In the genomic region with DNA sequence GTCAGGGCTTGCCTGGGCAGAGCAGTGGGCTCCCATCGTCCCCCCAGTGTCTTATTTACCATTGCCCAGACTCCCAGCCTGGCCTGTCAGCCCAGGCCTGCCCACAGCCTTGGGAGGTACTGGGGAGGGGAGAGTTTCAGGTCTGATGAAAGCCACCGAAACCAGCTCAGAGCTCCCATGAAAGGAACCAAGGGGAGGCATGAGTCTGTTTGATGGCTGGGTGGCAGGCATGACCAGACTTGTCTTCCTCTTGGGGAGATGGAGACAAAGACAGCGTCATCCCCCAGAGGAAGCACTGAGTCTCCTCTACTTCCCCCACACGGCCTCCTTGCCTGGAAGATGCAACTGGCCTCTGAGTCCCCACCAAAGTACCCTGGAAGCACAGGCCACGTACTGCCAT, we compare ENCODE assay signal across 12 mouse cellular contexts.
DNase-seq lines count a peak whose midpoint lies in the region; ATAC-seq and TF ChIP-seq lines count a peak whose summit lies in the region.
"Had no signal": no experiment of that assay in that cellular context is flagged by ENCODE, and none has a peak within 500 bp of the region (broad histone marks: within the 10 kb centered on the region; RNA-seq: fewer than 3 reads in every experiment).

No protein-coding gene starts in this region.

- H3K9ac ChIP-seq in lung, embryonic 15.5 days, result no peak overlapping the region
- H3K9ac ChIP-seq in embryonic facial prominence, embryonic 11.5 days (replicated peaks; ENCODE audit: low read length), result no peak overlapping the region
- H3K9ac ChIP-seq in limb, embryonic 14.5 days (ENCODE audit: low read depth, low read length, severe bottlenecking), result no peak overlapping the region
- peak overlapping the region; percentile 27; the same call in 1 of the 2 replicates for H3K9ac ChIP-seq in stomach, embryonic 16.5 days (ENCODE audit: low read length)
- no peak overlapping the region for H3K9ac ChIP-seq in liver, embryonic 12.5 days
- H3K9ac ChIP-seq: heart, embryonic 12.5 days; hindbrain, embryonic 13.5 days; liver, embryonic 14.5 days had no signal

- H3K27me3 ChIP-seq in lung, embryonic 15.5 days, result no peaks in the 10 kb centered on the region
- H3K27me3 ChIP-seq in embryonic facial prominence, embryonic 11.5 days (ENCODE audit: control insufficient read depth, insufficient read depth, low read length), result no peaks in the 10 kb centered on the region
- no peaks in the 10 kb centered on the region for H3K27me3 ChIP-seq in limb, embryonic 14.5 days (ENCODE audit: control insufficient read depth, insufficient read depth, low read length)
- no peaks in the 10 kb centered on the region for H3K27me3 ChIP-seq in stomach, embryonic 16.5 days (ENCODE audit: control insufficient read depth, insufficient read depth, low read length)
- H3K27me3 ChIP-seq in liver, embryonic 12.5 days (replicated peaks), result peaks cover 18% of the 10 kb centered on the region

- H3K36me3 ChIP-seq in lung, embryonic 15.5 days, result no peaks in the 10 kb centered on the region
- no peaks in the 10 kb centered on the region for H3K36me3 ChIP-seq in embryonic facial prominence, embryonic 11.5 days (replicated peaks; ENCODE audit: control insufficient read depth, insufficient read depth, low read depth, low read length)
- H3K36me3 ChIP-seq in limb, embryonic 14.5 days (ENCODE audit: control insufficient read depth, insufficient read depth, low read length), result no peaks in the 10 kb centered on the region
- no peaks in the 10 kb centered on the region for H3K36me3 ChIP-seq in stomach, embryonic 16.5 days (ENCODE audit: control insufficient read depth, insufficient read depth, low read length)
- no peaks in the 10 kb centered on the region for H3K36me3 ChIP-seq in liver, embryonic 12.5 days
- H3K36me3 ChIP-seq: heart, embryonic 12.5 days; hindbrain, embryonic 13.5 days had no signal

- H3K9me3 ChIP-seq in lung, embryonic 15.5 days, result no peaks in the 10 kb centered on the region
- H3K9me3 ChIP-seq in embryonic facial prominence, embryonic 11.5 days (replicated peaks; ENCODE audit: control insufficient read depth, low read length), result no peaks in the 10 kb centered on the region
- no peaks in the 10 kb centered on the region for H3K9me3 ChIP-seq in limb, embryonic 14.5 days (ENCODE audit: control insufficient read depth, low read length)
- no peaks in the 10 kb centered on the region for H3K9me3 ChIP-seq in stomach, embryonic 16.5 days (replicated peaks; ENCODE audit: control insufficient read depth, low read length)
- no peaks in the 10 kb centered on the region for H3K9me3 ChIP-seq in liver, embryonic 12.5 days (replicated peaks)
- H3K9me3 ChIP-seq: heart, embryonic 12.5 days; hindbrain, embryonic 13.5 days had no signal

- TF ChIP-seq POLR2A in limb, embryonic 14.5 days (IDR thresholded peaks at IDR 0.05; ENCODE audit: borderline replicate concordance, extremely low read depth, insufficient read depth, insufficient read length), result no peak

- H3K4me3 ChIP-seq in lung, embryonic 15.5 days, result no peak overlapping the region
- no peak overlapping the region for H3K4me3 ChIP-seq in embryonic facial prominence, embryonic 11.5 days (ENCODE audit: low read depth, low read length)
- H3K4me3 ChIP-seq in limb, embryonic 14.5 days (replicated peaks; ENCODE audit: low read length), result no peak overlapping the region
- H3K4me3 ChIP-seq in stomach, embryonic 16.5 days (replicated peaks; ENCODE audit: low read length), result no peak overlapping the region
- no peak overlapping the region for H3K4me3 ChIP-seq in liver, embryonic 12.5 days
- H3K4me3 ChIP-seq: heart, embryonic 12.5 days; hindbrain, embryonic 13.5 days had no signal

- no peak overlapping the region for H3K4me2 ChIP-seq in lung, embryonic 15.5 days
- H3K4me2 ChIP-seq in embryonic facial prominence, embryonic 11.5 days (ENCODE audit: low read depth, low read length), result no peak overlapping the region
- H3K4me2 ChIP-seq in limb, embryonic 14.5 days (replicated peaks; ENCODE audit: low read depth, low read length, severe bottlenecking), result no peak overlapping the region
- no peak overlapping the region for H3K4me2 ChIP-seq in stomach, embryonic 16.5 days (ENCODE audit: low read depth, low read length)
- no peak overlapping the region for H3K4me2 ChIP-seq in liver, embryonic 12.5 days
- H3K4me2 ChIP-seq: heart, embryonic 12.5 days; hindbrain, embryonic 13.5 days had no signal

- 0 out of 2 replicates have a peak overlapping the region, but pooled peaks have one; percentile 7 for H3K27ac ChIP-seq in lung, embryonic 15.5 days
- no peak overlapping the region for H3K27ac ChIP-seq in embryonic facial prominence, embryonic 11.5 days (replicated peaks; ENCODE audit: low read depth, low read length)
- H3K27ac ChIP-seq in limb, embryonic 14.5 days (replicated peaks; ENCODE audit: low read depth, low read length), result 0 out of 2 replicates have a peak overlapping the region, but pooled peaks have one; percentile 8
- H3K27ac ChIP-seq in stomach, embryonic 16.5 days (ENCODE audit: low read length), result peak overlapping the region; percentile 95
- H3K27ac ChIP-seq in liver, embryonic 12.5 days, result no peak overlapping the region
- H3K27ac ChIP-seq: hindbrain, embryonic 13.5 days; liver, embryonic 14.5 days had no signal

- WGBS in lung, embryonic 15.5 days, result 75% methylated on average over 5 of the region's 5 CpGs
- 49% methylated on average over 5 of the region's 5 CpGs for WGBS in embryonic facial prominence, embryonic 11.5 days
- 62% methylated on average over 5 of the region's 5 CpGs for WGBS in limb, embryonic 14.5 days
- 64% methylated on average over 5 of the region's 5 CpGs for WGBS in stomach, embryonic 16.5 days
- WGBS in liver, embryonic 12.5 days (ENCODE audit: insufficient replicate concordance), result 32% methylated on average over 5 of the region's 5 CpGs

- no peak for DNase-seq in lung, postnatal 10 days
- peak; percentile 38 for DNase-seq in embryonic facial prominence, embryonic 11.5 days (ENCODE audit: low spot score)
- peak; percentile 37 for DNase-seq in limb, embryonic 14.5 days (ENCODE audit: low spot score)
- no peak for DNase-seq in layer of hippocampus, adult 8-10 months (ENCODE audit: low spot score in 2 of 2)
- DNase-seq: cerebellum, adult 11 months; kidney, adult 2 months had no signal

- H3K4me1 ChIP-seq in lung, embryonic 15.5 days, result peaks cover 41% of the 10 kb centered on the region
- H3K4me1 ChIP-seq in embryonic facial prominence, embryonic 11.5 days (ENCODE audit: control insufficient read depth, insufficient read depth, low read length), result 0 out of 2 replicates have a peak, but pooled peaks cover 3% of the 10 kb centered on the region
- H3K4me1 ChIP-seq in limb, embryonic 14.5 days (ENCODE audit: control insufficient read depth, insufficient read depth, low read length), result peaks cover 26% of the 10 kb centered on the region
- peaks cover 19% of the 10 kb centered on the region for H3K4me1 ChIP-seq in stomach, embryonic 16.5 days (ENCODE audit: control insufficient read depth, insufficient read depth, low read length)
- peaks cover 28% of the 10 kb centered on the region for H3K4me1 ChIP-seq in liver, embryonic 12.5 days

- ATAC-seq in lung, embryonic 15.5 days (ENCODE audit: borderline replicate concordance, extremely low read depth, low FRiP score, low TSS enrichment), result no peak
- ATAC-seq in embryonic facial prominence, embryonic 11.5 days (replicated peaks; ENCODE audit: insufficient number of reproducible peaks, low FRiP score, low TSS enrichment, low read depth), result no peak
- no peak for ATAC-seq in limb, embryonic 14.5 days (ENCODE audit: low FRiP score, low read depth)
- ATAC-seq in stomach, embryonic 16.5 days (ENCODE audit: insufficient read depth, low FRiP score), result no peak
- ATAC-seq in liver, embryonic 12.5 days, result no peak

Comparison
In these comparisons a context has a peak if more than half of its experiments do, and no peak if none do; other contexts are left out.
1. H3K27ac ChIP-seq: peak in lung, embryonic 15.5 days (single experiment), limb, embryonic 14.5 days (single experiment) and stomach, embryonic 16.5 days (single experiment); none in embryonic facial prominence, embryonic 11.5 days (single experiment) and liver, embryonic 12.5 days (single experiment).
2. DNase-seq: peak in embryonic facial prominence, embryonic 11.5 days (single experiment) and limb, embryonic 14.5 days (single experiment); none in lung, postnatal 10 days (single experiment) and layer of hippocampus, adult 8-10 months (0 of 2).